Mouse (Mus musculus) embryonic facial prominence, embryonic 10.5 days (tissue): ENCODE data around the gene Tmem208. TPM values are rescaled to one million over a fixed set of nuclear protein-coding genes. Genes with fewer than 3 reads are reported as not detected.

ENCODE experiments used
- DNase-seq: peaks from one replicate; pipeline ENCODE4 v3.0.0-alpha.2; 2017; ENCODE audit warnings: low spot score
- H3K27ac ChIP-seq: fragments of 300-500 bp; sonication (generic); replicated peaks from 2 replicates; pipeline ENCODE4 v1.5.1; 2016; ENCODE audit warnings: mild to moderate bottlenecking
- H3K27me3 ChIP-seq: fragments of 300-500 bp; sonication (generic); replicated peaks from 2 replicates; pipeline ENCODE4 v1.6.1; 2016; ENCODE audit warnings: low read depth, mild to moderate bottlenecking; ENCODE audit not compliant: poor library complexity, severe bottlenecking
- H3K36me3 ChIP-seq: fragments of 300-500 bp; sonication (generic); replicated peaks from 2 replicates; pipeline ENCODE4 v1.6.1; 2016; ENCODE audit warnings: mild to moderate bottlenecking, moderate library complexity
- H3K4me1 ChIP-seq: fragments of 300-500 bp; sonication (generic); 2 replicates; pipeline ENCODE4 v1.6.1; 2016
- H3K4me3 ChIP-seq: fragments of 300-500 bp; sonication (generic); 2 replicates; pipeline ENCODE4 v1.5.1; 2016; ENCODE audit warnings: mild to moderate bottlenecking, moderate library complexity
- H3K9me3 ChIP-seq: fragments of 300-500 bp; sonication (generic); 2 replicates; pipeline ENCODE4 v1.6.1; 2016; ENCODE audit warnings: mild to moderate bottlenecking
- WGBS: fragments of 180-500 bp; shearing (Covaris S2); methylation state at CpG from one replicate; pipeline ENCODE4 v1.1.7; 2016; 5-methylcytosine and 5-hydroxymethylcytosine counted together
- polyA plus RNA-seq: library from polyadenylated mRNA; unstranded; fragments of >200 nt; fragmentation: Nextera tagmentation; extraction: Ambion mirVana; gene quantifications from 2 replicates; pipeline ENCODE4 v1.2.1, GENCODE M21; 2016

Gene Tmem208
- polyA plus RNA-seq, 1 experiment from 2014 or later = 99.4 TPM

- Histone ChIP-seq H3K4me3 (no peak overlapping the region), H3K27ac (no peak overlapping the region), H3K36me3 (peaks cover 45% of the 10 kb centered on the region), H3K9me3 (no peaks in the 10 kb centered on the region), H3K27me3 (0 out of 2 replicates have a peak, but pooled peaks cover 3% of the 10 kb centered on the region), H3K4me1 (peaks cover 27% of the 10 kb centered on the region)
- DNase-seq = no peak
- WGBS = 81% methylated on average over 6 of the region's 6 CpGs
Measured at GRCm38 (mm10) chr8:105339886-105340635, 13.9 kb downstream of the Tmem208 start.

- 46% methylated on average over 8 of the region's 8 CpGs for WGBS
- Histone ChIP-seq H3K36me3 (peaks cover 31% of the 10 kb centered on the region), H3K4me1 (peaks cover 40% of the 10 kb centered on the region)
Measured at GRCm38 (mm10) chr8:105341399-105341798, 15.2 kb downstream of the Tmem208 start.

GRCm38 (mm10) chr8:105342768-105343167, 16.6 kb downstream of the Tmem208 start:
- 77% methylated on average over 4 of the region's 4 CpGs for whole genome bisulfite sequencing
- H3K27me3 ChIP-seq = no peaks in the 10 kb centered on the region
- no peaks in the 10 kb centered on the region for H3K9me3 ChIP-seq
- H3K27ac ChIP-seq = no peak overlapping the region
- H3K36me3 ChIP-seq = peaks cover 18% of the 10 kb centered on the region
- no peak overlapping the region for H3K4me3 ChIP-seq
- DNase-seq = no peak
- H3K4me1 ChIP-seq = peaks cover 52% of the 10 kb centered on the region

More at GRCm38 (mm10) chr8:105341399-105341798, 15.2 kb downstream of the Tmem208 start:
- H3K9me3 ChIP-seq = no peaks in the 10 kb centered on the region
- DNase-seq = no peak
- 0 out of 2 replicates have a peak, but pooled peaks cover 3% of the 10 kb centered on the region for H3K27me3 ChIP-seq
- no peak overlapping the region for H3K4me3 ChIP-seq
- no peak overlapping the region for H3K27ac ChIP-seq

- Histone ChIP-seq H3K36me3 (peaks cover 6% of the 10 kb centered on the region; the same call in 1 of the 2 replicates), H3K4me1 (peaks cover 59% of the 10 kb centered on the region), H3K27me3 (no peaks in the 10 kb centered on the region), H3K4me3 (no peak overlapping the region), H3K9me3 (no peaks in the 10 kb centered on the region), H3K27ac (no peak overlapping the region)
- no peak for DNase-seq
- WGBS = 81% methylated on average over 8 of the region's 8 CpGs
Measured at GRCm38 (mm10) chr8:105343791-105344574, 17.8 kb downstream of the Tmem208 start.

GRCm38 (mm10) chr8:105345061-105345975, 19.2 kb downstream of the Tmem208 start:
- Histone ChIP-seq H3K36me3 (peaks cover 2% of the 10 kb centered on the region; the same call in 1 of the 2 replicates), H3K4me1 (peaks cover 66% of the 10 kb centered on the region), H3K27me3 (peaks cover 10% of the 10 kb centered on the region; the same call in 1 of the 2 replicates), H3K4me3 (peak overlapping the region; percentile 70), H3K9me3 (no peaks in the 10 kb centered on the region), H3K27ac (peak overlapping the region; percentile 86)
- 55% methylated on average over 7 of the region's 7 CpGs for WGBS
- no peak for DNase-seq

GRCm38 (mm10) chr8:105346611-105347427, 20.7 kb downstream of the Tmem208 start:
- Histone ChIP-seq H3K27ac (peak overlapping the region; percentile 86), H3K4me3 (peak overlapping the region; percentile 70), H3K27me3 (peaks cover 18% of the 10 kb centered on the region; the same call in 1 of the 2 replicates), H3K36me3 (0 out of 2 replicates have a peak, but pooled peaks cover 2% of the 10 kb centered on the region), H3K4me1 (peaks cover 65% of the 10 kb centered on the region), H3K9me3 (no peaks in the 10 kb centered on the region)
- peak; percentile 76 for DNase-seq
- WGBS = under 1% methylated on average over 34 of the region's 34 CpGs

- peaks cover 18% of the 10 kb centered on the region; the same call in 1 of the 2 replicates for H3K27me3 ChIP-seq
- WGBS = under 1% methylated on average over 53 of the region's 53 CpGs
- peaks cover 65% of the 10 kb centered on the region for H3K4me1 ChIP-seq
- H3K36me3 ChIP-seq = 0 out of 2 replicates have a peak, but pooled peaks cover 2% of the 10 kb centered on the region
- H3K27ac ChIP-seq = peak within 1 kb of the TSS; percentile 86
- peak within 1 kb of the TSS; percentile 70 for H3K4me3 ChIP-seq
- H3K9me3 ChIP-seq = no peaks in the 10 kb centered on the region
- peak; percentile 97 for DNase-seq
Measured at GRCm38 (mm10) chr8:105347428-105348221, 21.5 kb downstream of the Tmem208 start, which contains the start of gene Fhod1. TSS of gene Fhod1 (minus strand) at chr8:105347953.

GRCm38 (mm10) chr8:105348450-105349095, 22.4 kb downstream of the Tmem208 start, which contains the start of gene Slc9a5:
TSS of gene Slc9a5 (plus strand) at chr8:105348843.
- H3K4me1 ChIP-seq = peaks cover 65% of the 10 kb centered on the region
- peaks cover 18% of the 10 kb centered on the region; the same call in 1 of the 2 replicates for H3K27me3 ChIP-seq
- H3K9me3 ChIP-seq = no peaks in the 10 kb centered on the region
- H3K4me3 ChIP-seq = peak within 1 kb of the TSS; percentile 70
- H3K36me3 ChIP-seq = peaks cover 6% of the 10 kb centered on the region; the same call in 1 of the 2 replicates
- WGBS = under 1% methylated on average over 34 of the region's 34 CpGs
- peak within 1 kb of the TSS; percentile 86 for H3K27ac ChIP-seq
- peak; percentile 92 for DNase-seq

GRCm38 (mm10) chr8:105349096-105349771, 23.1 kb downstream of the Tmem208 start:
- Histone ChIP-seq H3K27me3 (peaks cover 18% of the 10 kb centered on the region; the same call in 1 of the 2 replicates), H3K4me1 (peaks cover 64% of the 10 kb centered on the region), H3K4me3 (peak overlapping the region; percentile 70), H3K36me3 (peaks cover 6% of the 10 kb centered on the region; the same call in 1 of the 2 replicates), H3K27ac (peak overlapping the region; percentile 86), H3K9me3 (no peaks in the 10 kb centered on the region)
- 2% methylated on average over 48 of the region's 48 CpGs for WGBS
- DNase-seq = peak; percentile 77

GRCm38 (mm10) chr8:105350186-105350585, 24.0 kb downstream of the Tmem208 start:
- Histone ChIP-seq H3K9me3 (no peaks in the 10 kb centered on the region), H3K27me3 (peaks cover 18% of the 10 kb centered on the region; the same call in 1 of the 2 replicates), H3K4me3 (peak overlapping the region; percentile 70), H3K27ac (no peak overlapping the region), H3K4me1 (peaks cover 64% of the 10 kb centered on the region), H3K36me3 (peaks cover 9% of the 10 kb centered on the region)
- no peak for DNase-seq
- WGBS = 42% methylated on average over 7 of the region's 7 CpGs
